Mouse (Mus musculus) intestine, embryonic 16.5 days (tissue): Measurements from ENCODE around the gene Pet117. TPM values are rescaled to one million over a fixed set of nuclear protein-coding genes. Genes with fewer than 3 reads are reported as not detected.
A peak's percentile ranks its signal among the peaks of the same experiment; 100 is the strongest.
"Not testable (repeated sequence)": the region's sequence is repeated elsewhere in the genome, so short reads cannot be mapped to it uniquely, and the experiment has no call there.

Source experiments
- ATAC-seq: fragments of 200-750 bp; cut with Nextera tagmentation; 2 replicates; pipeline ENCODE4 v1.8.0; 2017; ENCODE audit warnings: moderate TSS enrichment, moderate library complexity
- H3K27ac ChIP-seq: fragments of 300-500 bp; sonication (generic); 2 replicates; pipeline ENCODE4 v1.5.1; 2014; ENCODE audit warnings: mild to moderate bottlenecking, low read length
- H3K27me3 ChIP-seq: fragments of 300-500 bp; sonication (generic); replicated peaks from 2 replicates; pipeline ENCODE4 v1.6.1; 2014; ENCODE audit warnings: low read length, control low read depth, mixed read lengths; ENCODE audit not compliant: control insufficient read depth, insufficient read depth
- H3K36me3 ChIP-seq: fragments of 300-500 bp; sonication (generic); 2 replicates; pipeline ENCODE4 v1.6.1; 2014; ENCODE audit warnings: low read length, control low read depth; ENCODE audit not compliant: control insufficient read depth, insufficient read depth
- H3K4me1 ChIP-seq: fragments of 300-500 bp; sonication (generic); 2 replicates; pipeline ENCODE4 v1.6.1; 2014; ENCODE audit warnings: low read length, control low read depth, mixed read lengths; ENCODE audit not compliant: control insufficient read depth, insufficient read depth
- H3K4me2 ChIP-seq: fragments of 300-500 bp; sonication (generic); 2 replicates; pipeline ENCODE4 v1.6.1; 2014; ENCODE audit warnings: low read depth, low read length, control low read depth
- H3K4me3 ChIP-seq: fragments of 300-500 bp; sonication (generic); 2 replicates; pipeline ENCODE4 v1.5.1; 2014; ENCODE audit warnings: mild to moderate bottlenecking, low read length
- H3K9ac ChIP-seq: fragments of 300-500 bp; sonication (generic); 2 replicates; pipeline ENCODE4 v1.6.1; 2014; ENCODE audit warnings: low read depth, low read length
- H3K9me3 ChIP-seq: fragments of 300-500 bp; sonication (generic); 2 replicates; pipeline ENCODE4 v1.6.1; 2016; ENCODE audit warnings: low read length, control low read depth; ENCODE audit not compliant: control insufficient read depth
- WGBS: fragments of 180-500 bp; shearing (Covaris S2); extraction: QIAGEN DNeasy Blood & Tissue Kit; methylation state at CpG from one replicate; pipeline ENCODE4 v1.1.7; 2014; 5-methylcytosine and 5-hydroxymethylcytosine counted together
- polyA plus RNA-seq: library from polyadenylated mRNA; unstranded; fragments of >200 nt; fragmentation: Nextera tagmentation; extraction: Ambion mirVana; gene quantifications from 2 replicates; pipeline ENCODE4 v1.2.1, GENCODE M21; 2015

Gene Pet117
- polyA plus RNA-seq, 1 experiment from 2014 or later = 1.3 TPM

DNA sequence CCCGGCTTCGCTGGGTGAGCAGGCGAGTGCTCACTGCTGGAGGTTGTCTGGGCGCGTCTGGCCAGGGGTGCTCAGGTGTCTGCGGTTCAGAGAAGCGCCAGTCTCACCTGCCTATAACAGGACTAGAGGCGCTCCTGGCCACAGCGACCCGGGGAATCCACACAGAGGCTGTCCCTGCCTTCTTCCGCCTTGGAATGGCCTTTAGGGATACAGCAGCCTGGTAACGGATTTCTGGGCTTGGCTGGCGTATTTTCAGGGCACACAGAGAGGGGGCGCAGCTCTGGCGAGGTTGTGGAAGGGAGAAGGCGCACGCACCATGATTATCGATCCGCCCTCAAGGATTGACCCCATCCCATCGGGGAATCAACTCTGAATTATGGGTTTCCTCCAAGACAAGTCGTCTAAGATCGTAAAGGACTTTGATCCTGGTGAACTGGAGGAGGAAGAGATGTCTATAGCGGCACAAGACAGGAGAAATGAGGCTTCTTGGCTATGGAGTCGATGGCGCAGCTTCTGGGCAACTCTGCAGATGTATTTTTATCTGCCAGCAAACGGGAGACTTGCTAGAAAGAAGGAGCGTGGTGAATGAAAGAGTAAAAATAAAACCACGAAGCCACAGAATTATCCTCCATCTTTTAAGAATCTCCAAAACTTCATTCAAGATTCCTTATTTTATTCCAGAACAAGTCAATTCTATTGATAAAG lies 35.5 kb upstream of the Pet117 start:
- Histone ChIP-seq H3K9me3 (no peaks in the 10 kb centered on the region), H3K4me2 (peak overlapping the region; percentile 63), H3K9ac (peak overlapping the region; percentile 45; the same call in 1 of the 2 replicates), H3K27me3 (peaks cover 20% of the 10 kb centered on the region), H3K27ac (no peak overlapping the region), H3K4me1 (peaks cover 31% of the 10 kb centered on the region), H3K36me3 (no peaks in the 10 kb centered on the region), H3K4me3 (peak overlapping the region; percentile 40)
- peak; percentile 10; the same call in 1 of the 2 replicates for ATAC-seq
- 8% methylated on average over 28 of the region's 28 CpGs for WGBS

DNA sequence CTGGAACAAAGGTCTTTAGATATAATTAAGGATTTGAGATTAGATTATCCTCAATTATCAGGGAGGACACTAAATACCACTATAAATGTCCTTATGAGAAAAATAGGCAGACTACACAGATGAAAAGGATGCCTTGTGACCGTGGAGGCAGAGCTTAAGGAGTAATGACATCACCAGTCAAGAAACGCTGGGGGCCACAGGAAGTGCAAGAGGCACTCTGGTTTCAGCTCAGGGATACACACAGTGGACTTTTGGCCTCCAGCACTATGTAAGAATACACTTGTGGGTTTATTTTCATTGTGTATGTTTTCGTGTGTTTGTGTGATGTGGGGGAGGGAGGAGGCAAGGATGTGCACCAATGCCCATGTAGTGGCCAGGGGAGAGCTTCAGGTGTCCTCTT lies 31.6 kb upstream of the Pet117 start:
- no peaks in the 10 kb centered on the region for H3K36me3 ChIP-seq
- WGBS = 54% methylated on average over 3 of the region's 3 CpGs
- H3K27ac ChIP-seq = no peak overlapping the region
- no peaks in the 10 kb centered on the region; the same call in 1 of the 2 replicates for H3K27me3 ChIP-seq
- no peak overlapping the region for H3K4me2 ChIP-seq
- no peak; the same call in 1 of the 2 replicates for ATAC-seq
- H3K9me3 ChIP-seq = no peaks in the 10 kb centered on the region
- peaks cover 10% of the 10 kb centered on the region for H3K4me1 ChIP-seq
- no peak overlapping the region for H3K4me3 ChIP-seq
- no peak overlapping the region for H3K9ac ChIP-seq

GRCm38 (mm10) chr2:144337701-144338100 lies 31.1 kb upstream of the Pet117 start:
- no peaks in the 10 kb centered on the region for H3K36me3 ChIP-seq
- H3K27ac ChIP-seq = no peak overlapping the region
- no peaks in the 10 kb centered on the region; the same call in 1 of the 2 replicates for H3K27me3 ChIP-seq
- ATAC-seq = no peak
- H3K9me3 ChIP-seq = no peaks in the 10 kb centered on the region
- no peak overlapping the region for H3K4me2 ChIP-seq
- H3K9ac ChIP-seq = no peak overlapping the region
- no peak overlapping the region for H3K4me3 ChIP-seq
- H3K4me1 ChIP-seq = peaks cover 6% of the 10 kb centered on the region
- 73% methylated on average over 7 of the region's 8 CpGs for WGBS

DNA sequence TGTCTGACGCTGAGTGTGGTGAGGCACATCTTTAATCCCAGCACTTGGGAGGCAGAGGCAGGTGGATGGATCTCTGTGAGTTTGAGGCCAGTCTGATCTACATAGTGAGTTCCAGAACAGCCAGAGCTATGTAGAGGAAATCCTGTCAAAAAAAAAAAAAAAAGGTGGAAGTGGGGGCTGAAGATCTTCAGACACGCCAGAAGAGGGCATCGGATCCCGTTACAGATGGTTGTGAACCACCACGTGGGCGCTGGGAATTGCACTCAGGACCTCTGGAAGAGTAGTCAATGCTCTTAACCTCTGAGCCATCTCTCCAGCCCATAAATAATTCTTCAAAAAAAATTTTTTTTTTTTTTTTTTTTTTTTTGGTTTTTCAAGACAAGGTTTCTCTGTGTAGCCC lies 30.6 kb upstream of the Pet117 start:
- H3K4me3 ChIP-seq, H3K9ac ChIP-seq, H3K4me2 ChIP-seq, H3K36me3 ChIP-seq, H3K9me3 ChIP-seq, H3K27ac ChIP-seq, ATAC-seq, H3K4me1 ChIP-seq, H3K27me3 ChIP-seq: not testable (repeated sequence)
- 78% methylated on average over 6 of the region's 6 CpGs for WGBS

- Histone ChIP-seq H3K9ac (no peak overlapping the region), H3K27me3 (no peaks in the 10 kb centered on the region), H3K9me3 (no peaks in the 10 kb centered on the region), H3K4me1 (no peaks in the 10 kb centered on the region), H3K27ac (no peak overlapping the region), H3K36me3 (no peaks in the 10 kb centered on the region), H3K4me2 (no peak overlapping the region), H3K4me3 (no peak overlapping the region)
- WGBS = 68% methylated on average over 4 of the region's 4 CpGs
- no peak; the same call in 1 of the 2 replicates for ATAC-seq
Measured at GRCm38 (mm10) chr2:144343158-144343557, 25.6 kb upstream of the Pet117 start.

DNA sequence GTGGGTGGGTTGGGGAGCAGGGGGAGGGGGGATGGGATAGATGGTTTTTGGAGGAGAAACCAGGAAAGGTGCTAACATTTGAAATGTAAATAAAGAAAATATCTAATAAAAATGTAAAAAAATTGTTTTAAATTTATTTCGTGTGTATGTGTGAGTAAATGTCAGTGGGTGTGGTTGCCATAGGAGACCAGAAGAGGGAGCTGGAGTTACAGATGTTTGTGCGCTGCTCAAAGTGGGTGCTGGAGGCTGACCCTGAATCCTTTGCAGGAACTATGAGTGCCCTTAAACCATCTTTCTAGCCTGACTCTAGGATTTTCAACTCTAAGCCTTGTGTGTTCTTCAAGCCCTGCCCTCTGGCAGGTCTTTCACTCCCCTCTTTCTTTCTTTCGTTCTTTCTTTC lies 20.3 kb upstream of the Pet117 start:
- no peak overlapping the region for H3K9ac ChIP-seq
- H3K27me3 ChIP-seq = no peaks in the 10 kb centered on the region
- WGBS = 71% methylated on average over 3 of the region's 3 CpGs
- H3K4me1 ChIP-seq = no peaks in the 10 kb centered on the region
- H3K9me3 ChIP-seq = no peaks in the 10 kb centered on the region
- H3K4me2 ChIP-seq = no peak overlapping the region
- ATAC-seq = no peak
- H3K36me3 ChIP-seq = no peaks in the 10 kb centered on the region
- no peak overlapping the region for H3K4me3 ChIP-seq
- H3K27ac ChIP-seq = no peak overlapping the region

GRCm38 (mm10) chr2:144352843-144353242 lies 16.0 kb upstream of the Pet117 start:
- 83% methylated on average over 11 of the region's 11 CpGs for WGBS
- H3K27ac ChIP-seq = no peak overlapping the region
- H3K4me2 ChIP-seq = no peak overlapping the region
- no peaks in the 10 kb centered on the region for H3K27me3 ChIP-seq
- no peaks in the 10 kb centered on the region for H3K9me3 ChIP-seq
- H3K9ac ChIP-seq = no peak overlapping the region
- H3K4me3 ChIP-seq = no peak overlapping the region
- no peak for ATAC-seq
- H3K4me1 ChIP-seq = no peaks in the 10 kb centered on the region
- no peaks in the 10 kb centered on the region for H3K36me3 ChIP-seq

GRCm38 (mm10) chr2:144369020-144369421 lies 225 bp downstream of the Pet117 start:
- Histone ChIP-seq H3K27me3 (no peaks in the 10 kb centered on the region), H3K27ac (peak overlapping the region; percentile 94)
- whole genome bisulfite sequencing = under 1% methylated on average over 43 of the region's 43 CpGs

GRCm38 (mm10) chr2:144369511-144369910 lies 715 bp downstream of the Pet117 start:
- no peaks in the 10 kb centered on the region for H3K27me3 ChIP-seq
- H3K36me3 ChIP-seq = peaks cover 8% of the 10 kb centered on the region; the same call in 1 of the 2 replicates
- peak overlapping the region; percentile 87 for H3K9ac ChIP-seq
- WGBS = 2% methylated on average over 12 of the region's 12 CpGs
- no peaks in the 10 kb centered on the region for H3K9me3 ChIP-seq
- peaks cover 9% of the 10 kb centered on the region; the same call in 1 of the 2 replicates for H3K4me1 ChIP-seq
- peak overlapping the region; percentile 94 for H3K27ac ChIP-seq
- H3K4me2 ChIP-seq = peak overlapping the region; percentile 52
- peak overlapping the region; percentile 78 for H3K4me3 ChIP-seq
- ATAC-seq = peak; percentile 52

More at GRCm38 (mm10) chr2:144369020-144369421, 225 bp downstream of the Pet117 start:
- H3K9me3 ChIP-seq = no peaks in the 10 kb centered on the region
- peak overlapping the region; percentile 78 for H3K4me3 ChIP-seq
- peaks cover 5% of the 10 kb centered on the region; the same call in 1 of the 2 replicates for H3K36me3 ChIP-seq
- peaks cover 9% of the 10 kb centered on the region; the same call in 1 of the 2 replicates for H3K4me1 ChIP-seq
- H3K9ac ChIP-seq = peak overlapping the region; percentile 87
- peak overlapping the region; percentile 52 for H3K4me2 ChIP-seq
- ATAC-seq = peak; percentile 92
